Mouse (Mus musculus): ENCODE measurements around the gene Noxo1. TPM values are rescaled to one million over a fixed set of nuclear protein-coding genes. Genes with fewer than 3 reads are reported as not detected.

Gene Noxo1
- total RNA-seq, 2 experiments from 2014 or later = 0.59 to 0.61 TPM

GRCm38 (mm10) chr17:24739926-24740325 lies 43.9 kb downstream of the Noxo1 start:
- DNase-seq = no peak

- DNase-seq = no peak
These were observed 46.3 kb downstream of the Noxo1 start for GRCm38 (mm10) chr17:24742307-24742706.

- no peak for DNase-seq
These were observed 47.9 kb downstream of the Noxo1 start for GRCm38 (mm10) chr17:24743896-24744295.

- DNase-seq = no peak
These were observed 48.3 kb downstream of the Noxo1 start for GRCm38 (mm10) chr17:24744381-24744780.

GRCm38 (mm10) chr17:24745526-24746497 lies 49.8 kb downstream of the Noxo1 start:
- peak; percentile 63 for DNase-seq

- no peak for DNase-seq
These were observed 51.0 kb downstream of the Noxo1 start for GRCm38 (mm10) chr17:24746986-24747385.

Other genes starting within 250 kb of the Noxo1 start
- 10 to 100 TPM in 1 of 2 experiments, 1 to 10 TPM in 1; 9.4 to 10.2 TPM for gene E4f1, start 225.9 kb upstream of the Noxo1 start, total RNA-seq (2021)
- 10 to 100 TPM; 50.8 to 55.0 TPM for gene Pgp, start 225.8 kb upstream of the Noxo1 start, total RNA-seq (2021)
- not detected for gene Bricd5, start 222.3 kb upstream of the Noxo1 start, total RNA-seq (2021)
- 10 to 100 TPM; 10.5 to 11.7 TPM for gene Mlst8, start 217.2 kb upstream of the Noxo1 start, total RNA-seq (2021)
- gene Caskin1, start 207.6 kb upstream of the Noxo1 start, total RNA-seq (2021) = under 1 TPM; 0.10 to 0.11 TPM
- gene Traf7, start 168.3 kb upstream of the Noxo1 start, total RNA-seq (2021) = 10 to 100 TPM; 33.2 to 36.7 TPM
- under 1 TPM in 1 of 2 experiments, not detected in 1; 0.23 TPM for gene Rab26, start 162.0 kb upstream of the Noxo1 start, total RNA-seq (2021)
- 10 to 100 TPM; 20.2 to 21.1 TPM for gene Pkd1, start 146.4 kb upstream of the Noxo1 start, total RNA-seq (2021)
- gene Tsc2, start 63.6 kb upstream of the Noxo1 start, total RNA-seq (2021) = 10 to 100 TPM; 65.8 to 67.8 TPM
- 1 to 10 TPM; 2.6 to 4.2 TPM for gene Nthl1, start 63.6 kb upstream of the Noxo1 start, total RNA-seq (2021)
- gene Slc9a3r2, start 45.9 kb upstream of the Noxo1 start, total RNA-seq (2021) = 10 to 100 TPM; 36.6 to 41.8 TPM
- gene Npw, start 37.8 kb upstream of the Noxo1 start, total RNA-seq (2021) = not detected
- 10 to 100 TPM; 17.7 to 20.2 TPM for gene Zfp598, start 26.5 kb upstream of the Noxo1 start, total RNA-seq (2021)
- not detected for gene Syngr3, start 6.3 kb upstream of the Noxo1 start, total RNA-seq (2021)
- 10 to 100 TPM; 24.1 to 30.1 TPM for gene Gfer, start 78 bp upstream of the Noxo1 start, total RNA-seq (2021)
- gene Tbl3, start 11.4 kb downstream of the Noxo1 start, total RNA-seq (2021) = 10 to 100 TPM; 14.7 to 15.6 TPM
- gene Rnf151, start 21.8 kb downstream of the Noxo1 start, total RNA-seq (2021) = not detected
- 100 to 1,000 TPM; 564 to 585 TPM for gene Rps2, start 21.9 kb downstream of the Noxo1 start, total RNA-seq (2021)
- gene Ndufb10, start 28.2 kb downstream of the Noxo1 start, total RNA-seq (2021) = 100 to 1,000 TPM; 493 to 532 TPM
- 100 to 1,000 TPM; 723 to 775 TPM for gene Rpl3l, start 31.6 kb downstream of the Noxo1 start, total RNA-seq (2021)
- 100 to 1,000 TPM; 164 to 180 TPM for gene Msrb1, start 40.4 kb downstream of the Noxo1 start, total RNA-seq (2021)
- gene Hs3st6, start 56.8 kb downstream of the Noxo1 start, total RNA-seq (2021) = not detected
- not detected for gene Meiob, start 108.1 kb downstream of the Noxo1 start, total RNA-seq (2021)
- 10 to 100 TPM; 73.3 to 77.5 TPM for gene Hagh, start 143.9 kb downstream of the Noxo1 start, total RNA-seq (2021)
- gene Fahd1, start 154.1 kb downstream of the Noxo1 start, total RNA-seq (2021) = 10 to 100 TPM; 38.1 to 44.5 TPM
- gene Igfals, start 169.8 kb downstream of the Noxo1 start, total RNA-seq (2021) = 1 to 10 TPM; 3.8 to 4.4 TPM
- gene Nubp2, start 190.1 kb downstream of the Noxo1 start, total RNA-seq (2021) = 10 to 100 TPM; 10.2 to 13.1 TPM
- gene Spsb3, start 190.4 kb downstream of the Noxo1 start, total RNA-seq (2021) = 10 to 100 TPM; 27.8 to 31.5 TPM
- 10 to 100 TPM in 1 of 2 experiments, 1 to 10 TPM in 1; 8.8 to 10.4 TPM for gene Eme2, start 198.9 kb downstream of the Noxo1 start, total RNA-seq (2021)
- 100 to 1,000 TPM in 1 of 2 experiments, 10 to 100 TPM in 1; 85.9 to 105 TPM for gene Mrps34, start 198.9 kb downstream of the Noxo1 start, total RNA-seq (2021)
- gene Nme3, start 200.3 kb downstream of the Noxo1 start, total RNA-seq (2021) = 1 to 10 TPM; 7.7 to 9.8 TPM
- 10 to 100 TPM; 19.5 TPM for gene Mapk8ip3, start 240.7 kb downstream of the Noxo1 start, total RNA-seq (2021)

All from gastrocnemius, postnatal 25 days (tissue).